Mouse (Mus musculus): ENCODE measurements around the gene Atp6v1a.

The Atp6v1a gene

DNA sequence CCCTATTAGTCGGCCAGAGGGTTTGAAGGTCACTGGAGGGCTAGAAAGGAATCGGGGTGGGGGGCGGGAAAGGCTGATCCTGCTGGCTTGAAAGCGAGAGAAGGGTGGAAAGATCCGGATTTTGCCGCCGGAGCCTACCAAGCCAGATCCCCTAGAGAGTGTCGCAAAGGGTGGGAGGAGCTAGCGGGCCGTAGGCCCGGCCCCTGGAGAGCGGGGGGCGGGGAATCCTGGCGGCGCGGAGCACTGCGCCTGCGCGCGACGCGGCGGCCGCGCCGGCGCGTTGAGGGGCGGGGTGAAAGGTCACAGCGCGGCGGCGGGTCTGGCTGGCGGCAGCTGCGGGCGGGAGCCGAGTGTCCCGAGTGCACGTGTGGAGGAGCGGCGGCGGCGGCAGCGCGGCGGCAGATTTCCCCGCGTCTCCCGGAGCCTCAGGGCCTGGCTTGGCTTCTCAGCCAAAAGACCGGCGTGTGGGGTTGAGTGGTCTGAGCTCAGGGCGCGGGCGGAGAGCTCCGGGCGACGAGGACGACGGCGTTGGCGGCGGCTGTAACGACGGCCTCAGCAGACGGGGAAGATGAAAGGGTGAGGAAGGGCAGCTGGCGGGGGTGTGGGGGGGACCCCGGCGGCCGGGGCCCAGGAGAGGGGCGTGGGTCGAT is at the start of gene Atp6v1a, which contains the start of gene Naa50:
Gene Atp6v1a, minus strand, starts transcription at position 170 of the 650 bp plus-strand sequence.
Gene Naa50, plus strand, starts transcription at position 295 of the 650 bp plus-strand sequence.
- peak; percentile 94 for DNase-seq (ENCODE audit: low read depth, low spot score)

- DNase-seq (ENCODE audit: low read depth, low spot score): peak; percentile 9
Measured at GRCm38 (mm10) chr16:44188766-44189165, 49.3 kb upstream of the Atp6v1a start.

DNA sequence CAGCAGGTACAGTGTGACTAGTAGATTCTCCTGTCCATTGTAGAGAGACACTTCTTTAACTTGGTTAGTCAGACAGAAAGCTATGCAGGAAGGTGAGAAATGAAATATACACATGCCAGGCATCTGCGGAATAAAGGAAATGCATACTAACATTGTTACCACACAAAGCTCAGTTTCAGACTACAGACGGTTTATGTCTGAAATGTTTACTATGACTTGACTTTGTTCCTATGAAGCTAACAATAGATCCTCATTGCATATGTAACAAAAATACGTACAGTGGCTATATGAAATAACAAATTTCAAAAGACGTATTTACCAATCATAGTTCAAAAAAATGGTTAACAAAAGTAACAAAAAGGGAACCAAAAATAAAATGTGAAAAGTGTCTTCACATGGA is 47.7 kb upstream of the Atp6v1a start:
- no peak for DNase-seq (ENCODE audit: low read depth, low spot score)

GRCm38 (mm10) chr16:44184769-44185168 is 45.3 kb upstream of the Atp6v1a start:
- no peak for DNase-seq (ENCODE audit: low read depth, low spot score)

DNA sequence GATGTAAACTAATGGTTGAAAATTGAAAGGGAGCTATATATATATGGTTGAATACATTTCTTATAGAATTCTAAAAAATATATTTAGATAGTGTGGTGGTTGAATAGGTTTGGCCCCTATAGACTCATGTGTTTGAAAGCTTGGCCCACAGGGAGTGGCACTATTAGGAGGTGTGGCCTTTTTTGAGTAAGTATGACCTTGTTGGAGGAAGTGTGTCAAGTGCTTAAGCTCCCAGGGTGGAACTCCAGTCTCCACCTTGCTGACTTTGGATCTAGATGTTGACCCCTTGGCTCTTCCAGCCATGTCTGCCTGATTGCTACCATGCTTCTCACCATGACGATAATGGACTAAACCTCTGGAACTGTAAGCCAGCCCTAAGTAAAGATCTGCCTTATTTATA is 43.1 kb upstream of the Atp6v1a start:
- DNase-seq (ENCODE audit: low read depth, low spot score): no peak

- no peak for DNase-seq (ENCODE audit: low read depth, low spot score)
Measured at GRCm38 (mm10) chr16:44178555-44178954, 39.0 kb upstream of the Atp6v1a start.

- DNase-seq (ENCODE audit: low read depth, low spot score): no peak
Measured at GRCm38 (mm10) chr16:44176511-44176910, 37.0 kb upstream of the Atp6v1a start.

- DNase-seq (ENCODE audit: low read depth, low spot score): no peak
Measured at GRCm38 (mm10) chr16:44175001-44175400, 35.5 kb upstream of the Atp6v1a start.

- peak; percentile 15 for DNase-seq (ENCODE audit: low read depth, low spot score)
Measured at GRCm38 (mm10) chr16:44173966-44174530, 34.5 kb upstream of the Atp6v1a start.

GRCm38 (mm10) chr16:44173155-44173941 is 33.8 kb upstream of the Atp6v1a start, which contains the start of gene Usf3:
Usf3 (plus strand) TSS chr16:44173246.
- peak; percentile 49 for DNase-seq (ENCODE audit: low read depth, low spot score)

DNA sequence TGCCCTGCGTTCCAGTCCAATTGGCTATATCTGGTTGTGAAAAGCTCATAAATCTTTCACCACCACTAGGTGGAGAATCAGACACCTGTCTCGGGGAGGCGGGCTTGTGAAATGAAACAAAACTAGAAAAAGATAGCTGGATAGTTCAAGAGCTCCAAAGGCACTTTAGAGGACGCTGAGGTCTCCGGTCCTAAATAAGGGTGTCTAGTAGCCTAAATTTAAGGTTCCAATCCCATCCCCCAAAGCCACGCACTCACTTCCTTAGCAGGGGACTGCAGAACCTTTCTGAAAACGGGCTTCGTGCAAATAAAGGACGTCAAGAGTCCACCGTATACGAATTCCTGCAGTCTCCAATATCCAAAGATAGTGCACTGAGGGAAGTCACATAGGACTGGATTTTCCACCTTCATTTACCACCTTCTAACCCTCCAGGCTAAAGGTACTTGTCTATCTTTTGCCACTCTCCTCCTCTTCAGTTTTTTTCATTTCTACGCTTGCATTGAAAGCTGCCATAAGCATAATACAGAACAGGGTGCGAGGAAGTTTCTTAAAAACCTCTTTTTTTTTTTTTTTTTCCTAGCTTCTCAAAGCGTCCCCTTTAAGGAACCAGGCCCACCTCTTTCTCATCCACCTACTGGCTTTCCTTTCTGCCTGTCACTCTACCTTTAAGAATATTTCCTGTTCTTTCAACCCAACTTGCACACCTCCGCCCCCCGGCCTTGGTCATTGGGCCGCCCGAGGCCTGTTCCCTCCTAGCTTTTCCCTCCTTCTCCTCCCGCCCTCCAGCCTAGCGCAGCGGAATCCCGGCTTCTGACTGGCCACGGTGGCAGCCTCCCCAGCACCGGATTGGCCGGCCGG is 33.0 kb upstream of the Atp6v1a start:
- DNase-seq (ENCODE audit: low read depth, low spot score): peak; percentile 99

DNA sequence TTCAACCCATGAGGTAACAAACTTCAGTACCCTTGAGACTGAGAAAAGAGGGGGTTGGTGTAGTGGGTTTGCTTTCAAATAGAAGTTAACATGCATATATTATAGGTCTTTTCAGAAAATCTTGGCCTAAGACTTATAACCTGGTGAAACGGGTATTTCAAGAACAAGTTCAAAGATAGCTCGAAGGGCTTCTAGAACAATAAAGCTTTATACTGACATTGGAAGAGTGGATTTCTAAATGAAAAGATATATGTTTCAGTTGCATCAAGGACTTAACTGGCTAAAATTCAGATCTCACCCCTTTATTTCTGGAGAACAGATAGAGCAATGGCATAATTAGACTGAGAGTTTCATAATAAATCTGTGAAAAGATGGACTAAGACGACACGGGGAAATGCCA is 29.5 kb upstream of the Atp6v1a start:
- DNase-seq (ENCODE audit: low read depth, low spot score): no peak

DNA sequence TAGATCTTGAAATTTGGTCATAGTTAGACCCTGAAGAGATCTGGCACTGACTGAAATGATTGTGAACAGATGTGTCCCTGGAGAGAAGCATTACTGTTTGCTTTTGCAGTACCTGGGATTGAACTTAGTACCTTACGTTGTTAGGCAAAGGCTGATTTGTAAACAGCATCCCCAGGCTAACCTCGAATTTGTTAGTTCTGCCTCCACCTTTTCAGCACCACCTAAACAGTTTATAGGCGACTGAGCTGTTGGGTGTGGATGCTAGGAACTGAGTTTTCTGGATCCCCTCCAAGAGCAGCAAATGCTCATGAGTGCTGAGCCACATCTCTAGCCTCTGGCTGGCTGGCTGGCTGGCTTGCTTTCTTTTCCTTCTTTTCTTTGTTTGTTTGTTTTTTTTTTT is 25.7 kb upstream of the Atp6v1a start:
- DNase-seq (ENCODE audit: low read depth, low spot score): peak; percentile 55

DNA sequence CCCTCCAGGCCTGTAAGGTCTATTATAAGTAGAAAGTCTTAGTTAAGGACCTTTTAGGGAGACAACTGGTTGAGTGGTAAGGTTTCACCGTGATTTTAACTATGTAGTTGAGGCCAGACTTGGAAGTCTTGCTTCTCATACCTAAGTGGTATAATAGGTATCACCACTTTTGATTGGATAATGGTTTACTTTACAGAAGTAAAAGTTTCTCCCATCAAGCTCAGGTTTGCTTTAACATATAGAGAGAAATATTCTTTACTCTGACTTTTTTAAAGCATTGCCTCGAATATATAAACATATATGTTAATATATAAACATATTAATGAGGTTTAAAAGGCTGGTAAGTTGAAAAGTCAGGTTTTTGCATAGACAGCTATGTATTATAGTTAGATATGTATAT is 24.3 kb upstream of the Atp6v1a start:
- no peak for DNase-seq (ENCODE audit: low read depth, low spot score)

DNA sequence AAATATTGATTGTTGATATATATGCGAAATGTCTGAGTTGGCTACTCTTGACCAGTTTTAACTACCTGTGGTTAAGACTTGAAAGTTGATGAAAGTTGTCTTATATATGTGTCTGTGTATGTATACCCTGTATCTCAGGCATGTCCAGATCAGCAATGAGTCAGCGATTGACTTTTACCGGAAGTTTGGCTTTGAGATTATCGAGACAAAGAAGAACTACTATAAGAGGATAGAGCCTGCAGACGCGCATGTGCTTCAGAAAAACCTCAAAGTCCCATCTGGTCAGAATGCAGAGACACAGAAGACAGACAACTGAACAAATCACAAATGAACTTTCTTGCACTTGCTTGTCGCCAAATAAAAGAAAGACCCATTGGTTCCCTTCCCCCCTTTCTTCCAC is 19.8 kb upstream of the Atp6v1a start:
- DNase-seq (ENCODE audit: low read depth, low spot score): no peak

- no peak for DNase-seq (ENCODE audit: low read depth, low spot score)
Measured at GRCm38 (mm10) chr16:44154497-44155057, 15.1 kb upstream of the Atp6v1a start.

DNA sequence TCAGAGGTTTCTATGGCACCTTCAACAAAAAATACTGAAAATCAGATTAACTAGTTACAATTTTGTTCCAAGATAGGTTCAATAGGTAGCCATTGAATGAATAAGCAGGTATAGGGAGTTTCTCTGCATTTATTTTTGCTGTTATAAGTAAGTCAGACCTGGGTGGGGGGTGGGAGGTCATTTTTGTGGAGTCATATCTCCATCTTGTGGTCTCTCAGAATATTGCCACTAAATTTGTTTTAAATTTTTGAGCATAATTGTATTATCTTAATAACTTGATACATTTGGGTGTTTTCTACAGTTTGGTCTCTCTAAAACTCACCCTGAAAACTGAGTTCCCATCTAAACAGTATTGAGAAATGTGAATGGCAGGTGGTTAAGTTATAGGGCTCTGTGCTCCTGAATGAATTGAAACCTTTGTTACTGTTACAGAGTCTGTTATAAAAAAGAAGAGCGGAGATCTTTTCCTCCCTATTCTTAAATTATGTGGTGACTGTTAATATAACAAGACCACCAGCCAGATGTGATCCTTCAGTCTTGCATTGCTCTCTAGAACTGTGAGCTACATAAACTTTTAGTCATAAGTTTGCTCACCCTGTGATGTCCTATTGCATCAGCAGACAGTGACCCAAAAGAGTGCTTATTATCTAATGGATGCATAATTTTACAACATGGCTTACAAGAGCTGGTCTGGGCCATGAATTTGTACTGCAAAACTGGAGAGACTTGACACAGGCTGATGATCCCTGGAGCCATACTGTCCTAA is 9.7 kb upstream of the Atp6v1a start:
- DNase-seq (ENCODE audit: low read depth, low spot score): peak; percentile 41

- DNase-seq (ENCODE audit: low read depth, low spot score): peak; percentile 45
Measured at GRCm38 (mm10) chr16:44141483-44141882, 2.0 kb upstream of the Atp6v1a start.

DNA sequence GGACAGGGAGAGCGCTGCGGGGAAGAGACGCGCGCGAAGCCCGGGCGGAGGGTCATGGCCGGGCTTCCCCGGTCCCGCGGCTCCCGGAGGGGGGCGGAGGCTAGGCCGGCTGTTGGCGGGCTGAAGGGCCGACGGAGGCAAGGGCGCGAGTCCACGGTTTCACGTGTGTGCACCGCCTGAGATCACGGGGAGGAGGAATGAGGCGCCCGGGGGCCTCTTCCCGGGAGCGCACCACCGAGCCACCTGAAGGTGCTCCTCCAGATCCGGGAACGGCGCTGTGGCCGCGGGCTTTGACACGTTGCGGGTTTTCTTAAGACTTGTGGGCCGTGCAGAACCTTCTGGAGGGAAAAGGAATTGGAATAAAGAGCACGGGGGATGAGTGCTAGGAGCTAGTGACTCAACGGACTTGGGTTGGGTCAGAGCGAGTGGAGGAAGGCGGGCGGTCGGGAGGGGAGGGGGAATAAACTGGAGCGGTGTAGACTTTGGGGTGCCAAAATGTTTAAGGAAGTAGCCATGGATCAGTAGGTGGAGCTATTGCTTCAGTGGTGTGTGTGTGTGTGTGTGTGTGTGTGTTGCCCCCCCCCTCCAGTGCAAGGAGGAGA is 782 bp upstream of the Atp6v1a start:
- peak; percentile 97 for DNase-seq (ENCODE audit: low read depth, low spot score)

DNA sequence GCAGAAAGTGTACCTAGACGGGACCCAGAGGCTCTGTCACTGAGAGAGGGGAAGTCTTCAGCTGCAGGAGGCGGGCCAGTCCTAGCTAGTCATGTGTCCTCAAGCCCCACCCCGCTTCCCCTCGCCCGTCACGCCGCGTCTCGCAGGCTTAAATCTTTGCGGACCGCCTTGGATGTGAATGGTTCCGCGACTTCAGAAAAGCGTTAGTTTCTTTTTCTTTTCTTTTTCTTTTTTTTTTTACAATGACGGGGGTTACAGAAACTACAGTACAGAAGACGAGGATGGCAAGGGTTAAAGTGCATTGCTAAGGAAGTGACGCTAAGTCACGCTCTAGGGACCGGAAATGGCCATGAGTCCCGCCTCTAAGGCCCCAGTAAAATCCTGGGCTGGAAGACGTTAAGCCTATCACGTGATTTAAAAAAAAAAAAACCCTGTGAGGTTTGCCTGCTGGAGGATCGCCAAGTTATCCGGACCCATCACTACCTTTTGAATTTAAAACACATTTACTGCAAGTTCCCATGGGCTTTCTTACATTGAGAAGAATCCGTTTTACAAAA is 448 bp downstream of the Atp6v1a start:
- DNase-seq (ENCODE audit: low read depth, low spot score): peak; percentile 97
